Mouse (Mus musculus) B cell, adult 2 months (primary cell): Measurements from ENCODE around the gene Saysd1.

Experiments used
- DNase-seq, 2 experiments: peaks; one replicate each; pipeline ENCODE4 v3.0.0; 2022

The Saysd1 gene

DNA sequence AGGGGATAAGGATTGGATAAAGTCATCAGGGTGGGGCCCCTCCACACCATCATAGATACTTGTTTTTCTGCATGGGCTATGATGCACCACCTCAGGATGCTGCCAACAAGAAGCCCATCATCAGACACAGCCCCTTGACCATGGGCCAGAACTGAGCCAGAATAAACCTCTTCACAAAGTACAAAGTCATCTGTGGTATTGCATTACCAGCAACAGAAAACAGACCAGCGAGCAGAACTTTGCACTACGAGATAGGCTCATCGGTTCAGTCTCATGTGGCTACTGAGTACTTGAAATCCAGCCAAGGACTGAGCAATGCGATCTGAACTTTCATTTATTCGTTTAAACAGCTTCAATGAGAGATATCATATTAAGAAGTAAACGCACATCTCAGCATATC is 24.4 kb upstream of the Saysd1 start:
- DNase-seq = no peak

DNA sequence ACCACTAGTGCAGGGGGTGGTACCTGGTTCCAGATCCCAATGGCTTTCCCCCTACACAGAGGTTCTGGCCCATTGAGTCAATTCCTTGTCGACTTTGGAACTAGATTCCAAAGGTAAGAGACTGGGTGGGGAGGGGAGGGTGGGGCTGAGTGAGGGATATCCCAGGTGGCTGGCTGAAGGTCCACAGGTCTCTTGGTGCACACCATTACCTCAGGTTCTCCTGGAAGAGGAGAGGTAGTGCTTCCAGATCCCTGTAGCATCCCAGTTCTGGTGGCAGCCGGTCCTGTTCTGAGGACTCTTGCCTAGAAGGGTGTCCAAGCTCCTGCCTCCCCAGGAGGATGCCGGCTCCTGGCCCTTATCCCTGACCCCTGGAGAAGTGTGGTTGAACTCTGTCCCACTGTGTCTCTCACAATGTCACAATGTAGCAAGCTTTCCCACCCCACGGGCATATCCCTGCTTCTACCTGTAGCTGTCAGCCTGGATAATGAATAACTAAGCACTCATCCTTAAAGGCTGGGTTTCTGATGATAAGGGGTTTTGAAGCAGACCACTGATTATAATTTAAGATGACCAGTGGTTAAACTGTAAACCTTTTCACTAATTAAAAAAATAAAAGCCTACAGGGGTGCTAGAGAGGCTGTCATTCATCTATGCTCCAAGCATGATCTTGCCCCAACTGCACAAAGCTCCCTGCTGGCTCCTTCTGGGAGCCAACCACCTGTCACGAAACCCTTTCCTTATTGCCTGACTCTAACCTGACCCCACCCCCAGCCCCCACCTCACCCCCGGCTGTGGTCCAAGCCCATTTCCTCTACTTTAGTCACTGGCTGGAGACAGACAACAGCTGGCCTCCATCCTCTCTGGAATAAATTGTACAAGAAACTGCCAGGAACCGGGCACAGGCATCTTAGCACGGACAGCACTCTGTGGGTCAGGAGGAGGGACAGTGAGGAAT is 20.7 kb upstream of the Saysd1 start:
- DNase-seq = no peak

GRCm38 (mm10) chr14:20157595-20157994 is 19.3 kb upstream of the Saysd1 start:
- DNase-seq = no peak

DNA sequence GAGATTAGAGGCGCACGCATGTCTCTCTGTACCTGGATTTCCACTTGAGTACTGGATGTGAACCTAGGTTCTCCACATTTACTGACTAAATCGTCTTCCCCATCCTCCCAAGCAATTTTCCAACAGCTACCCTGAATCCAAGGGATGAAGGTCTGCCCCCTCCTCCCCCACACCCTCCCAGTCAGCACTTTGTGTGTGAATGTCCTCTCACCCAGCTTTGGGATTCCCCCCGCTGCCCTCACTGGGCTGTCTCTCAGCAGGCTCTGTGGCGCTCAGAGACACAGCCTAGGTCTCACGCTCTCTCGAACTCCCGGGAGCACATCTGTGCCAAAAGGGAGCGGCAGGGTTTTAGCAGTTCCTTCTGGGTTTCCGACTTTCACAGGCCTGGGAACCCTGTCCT is 17.4 kb upstream of the Saysd1 start:
- DNase-seq = no peak

DNA sequence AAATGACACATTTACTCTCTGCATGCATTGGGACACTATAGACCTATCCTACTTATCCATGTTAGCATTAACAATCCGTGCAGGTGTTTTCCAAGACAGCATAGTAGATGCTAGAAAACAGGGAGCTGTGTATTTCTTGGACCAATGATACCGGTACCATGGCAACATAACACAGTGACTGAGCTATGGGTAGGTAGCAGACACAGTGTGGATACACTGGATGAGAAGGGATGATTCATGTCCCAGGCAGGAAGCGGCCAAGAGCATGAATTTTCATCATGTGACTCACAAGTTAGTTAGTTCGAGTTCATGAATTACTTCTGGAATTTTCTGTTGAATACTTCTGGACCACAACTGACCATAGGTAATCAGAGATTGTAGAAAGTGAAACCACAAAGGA is 16.6 kb upstream of the Saysd1 start:
- no peak for DNase-seq

DNA sequence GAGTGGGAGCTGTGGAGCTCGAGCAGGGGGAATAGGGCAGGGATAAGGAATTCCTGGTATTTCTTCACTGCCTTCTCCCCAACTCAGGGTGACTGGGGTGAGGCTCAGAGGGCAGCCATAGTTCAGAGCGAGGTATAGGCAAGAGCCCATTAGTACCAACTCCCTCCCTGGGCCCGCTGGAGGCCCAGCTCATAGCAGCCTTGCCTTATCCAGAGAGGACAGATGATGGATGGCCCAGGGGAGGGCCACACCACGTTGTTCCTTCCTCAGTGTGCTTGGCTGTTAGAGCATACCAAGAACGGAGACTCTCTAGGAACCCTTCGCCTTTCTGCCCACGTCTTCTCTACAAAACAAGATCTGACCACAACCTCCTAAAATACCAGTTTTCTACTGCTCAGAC is 15.9 kb upstream of the Saysd1 start:
- DNase-seq = no peak

DNA sequence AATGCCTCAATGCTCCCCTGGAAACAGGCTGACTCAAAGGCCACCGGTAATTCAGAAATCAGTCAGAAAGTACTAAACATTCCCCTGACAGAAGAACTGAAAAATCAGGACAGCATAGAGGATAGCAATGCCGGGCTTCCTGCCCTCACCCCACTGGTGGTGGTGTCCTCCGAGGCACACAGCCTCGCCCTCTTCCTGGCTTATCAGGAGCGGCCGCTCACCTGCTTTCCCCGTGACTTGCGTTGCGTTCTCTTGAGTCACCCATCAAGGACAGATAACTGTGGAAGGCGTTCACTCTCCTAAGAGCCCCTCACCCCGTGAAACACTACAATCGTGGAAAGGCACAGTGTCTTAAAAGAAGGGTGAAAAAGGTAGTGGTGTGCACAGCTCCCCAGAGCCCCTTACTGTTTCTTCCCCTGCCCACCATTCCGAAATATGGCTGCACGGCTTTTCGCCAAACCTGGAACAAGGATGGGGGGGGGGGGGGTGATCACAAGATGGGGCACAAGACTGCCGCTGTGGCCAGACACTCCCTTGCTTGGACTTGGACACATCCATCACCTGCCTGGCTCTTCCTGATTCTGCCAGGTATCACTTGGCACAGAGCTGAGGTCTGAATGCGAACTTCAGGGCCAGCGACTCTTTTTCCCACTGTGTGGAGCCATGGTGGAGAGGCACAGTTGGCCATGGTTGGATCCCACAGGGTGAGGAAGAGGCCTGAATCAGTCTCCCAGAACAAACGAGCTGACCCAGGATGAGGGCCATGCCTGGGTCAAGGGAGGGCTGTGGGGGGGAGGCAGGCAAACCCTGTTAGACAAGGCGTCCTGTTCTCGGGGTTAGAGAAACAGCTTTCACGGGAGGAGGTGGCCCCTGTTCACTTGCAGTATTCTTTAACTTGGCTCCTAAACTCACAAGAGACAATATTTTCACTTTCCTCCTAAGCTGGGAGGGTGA is 11.1 kb upstream of the Saysd1 start:
- DNase-seq = no peak

DNA sequence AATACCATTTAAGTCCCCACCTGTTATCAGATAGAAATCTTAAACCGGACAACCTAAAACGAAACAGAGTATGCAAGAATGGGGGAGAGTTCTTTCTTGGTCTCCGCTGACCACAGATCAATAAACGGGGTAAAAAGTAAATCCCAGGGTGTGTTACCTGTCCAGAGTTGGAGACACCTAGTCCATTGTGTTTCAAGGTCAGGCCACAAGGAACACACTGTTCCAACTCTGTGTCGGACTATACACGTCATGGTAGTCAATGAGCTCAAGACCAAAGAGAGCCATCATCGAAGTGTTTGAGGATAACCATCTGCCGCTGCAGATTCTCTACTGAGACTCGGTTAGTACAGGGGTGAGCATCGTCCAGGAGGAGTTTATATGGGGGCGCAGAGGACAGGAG is 10.2 kb upstream of the Saysd1 start:
- no peak for DNase-seq

GRCm38 (mm10) chr14:20147854-20148253 is 9.5 kb upstream of the Saysd1 start:
- no peak for DNase-seq

DNA sequence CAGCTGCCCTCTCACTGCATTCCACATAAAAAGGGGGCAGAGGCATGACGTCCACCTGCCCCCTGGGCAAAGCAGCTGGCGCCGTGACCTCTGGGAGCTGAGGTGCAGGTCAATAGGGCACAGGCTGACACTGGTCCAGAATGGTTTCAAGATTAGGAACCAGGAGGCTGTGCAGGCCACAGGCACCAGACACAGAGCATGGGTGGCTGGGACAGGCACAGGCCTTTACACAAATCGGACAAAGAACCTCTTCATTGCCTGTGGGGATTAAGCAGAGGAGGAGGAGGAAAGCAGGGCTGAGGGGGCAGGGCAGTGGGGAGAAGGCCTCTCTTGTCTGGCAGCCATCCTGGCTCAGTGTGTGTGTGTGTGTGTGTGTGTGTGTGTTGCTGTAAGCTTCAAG is 5.8 kb upstream of the Saysd1 start:
- no peak for DNase-seq

- DNase-seq = no peak
These were observed 3.2 kb downstream of the Saysd1 start for GRCm38 (mm10) chr14:20134965-20135671.

DNA sequence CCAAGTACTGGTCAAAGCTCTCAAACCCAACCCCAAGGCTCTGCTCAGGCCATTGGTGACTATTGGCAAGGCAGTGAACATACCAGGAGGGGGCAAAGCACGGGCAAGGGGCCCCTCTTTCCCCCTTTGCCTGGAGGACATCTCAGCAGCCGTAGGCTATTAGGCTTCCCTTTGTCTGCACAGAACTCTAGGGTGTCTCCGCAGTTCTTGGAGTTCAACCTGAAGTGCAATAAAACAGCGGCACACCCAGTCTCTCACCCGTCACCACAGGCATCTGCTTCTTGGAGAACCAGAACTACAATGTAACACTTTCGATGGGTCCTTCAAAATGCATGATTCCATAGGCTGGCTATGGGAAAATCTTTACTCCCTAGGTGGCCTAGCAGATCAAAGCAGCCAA is 10.2 kb downstream of the Saysd1 start:
- no peak for DNase-seq

GRCm38 (mm10) chr14:20127406-20128087 is 10.8 kb downstream of the Saysd1 start:
- DNase-seq = no peak

DNA sequence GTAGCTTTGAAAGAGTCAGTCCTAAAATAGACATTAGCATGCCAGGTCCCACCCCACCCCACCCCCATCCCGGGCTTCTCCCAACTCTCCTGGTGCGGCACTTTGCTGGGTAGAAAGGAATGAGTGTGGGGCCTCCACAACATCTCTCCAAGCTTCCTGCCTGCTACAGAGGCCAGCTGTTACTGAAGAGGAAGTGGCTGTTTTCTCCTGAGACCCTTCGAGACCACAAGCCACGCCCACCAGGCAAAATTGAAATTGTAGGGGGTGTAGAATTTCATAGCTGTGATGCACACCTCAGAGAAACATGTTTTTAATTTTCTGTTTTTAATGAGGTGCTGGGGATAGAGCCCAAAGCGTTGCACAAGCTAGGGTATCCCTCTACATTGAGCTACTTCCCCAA is 17.5 kb downstream of the Saysd1 start:
- peak; percentile 83 to 85 for DNase-seq

DNA sequence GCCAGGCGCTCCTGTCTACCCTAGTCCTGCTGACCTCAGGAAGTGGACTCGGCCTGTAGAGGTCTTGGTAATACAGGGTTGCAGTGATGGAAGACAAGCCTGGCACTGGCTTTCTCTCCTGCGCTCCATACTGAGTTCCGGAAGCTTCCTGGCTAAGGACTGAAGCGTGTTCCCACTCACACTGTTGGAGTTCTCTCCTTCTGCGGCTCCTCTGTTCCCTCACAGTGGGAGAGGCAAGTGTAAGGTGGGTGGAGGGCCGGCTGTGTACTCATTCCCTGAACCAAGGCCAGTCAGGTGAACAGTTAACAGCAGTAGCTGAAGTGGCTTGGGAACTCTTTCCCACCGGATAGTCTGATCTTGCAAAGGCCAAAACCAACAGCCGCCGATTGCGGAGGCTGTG is 18.3 kb downstream of the Saysd1 start:
- no peak for DNase-seq

GRCm38 (mm10) chr14:20116149-20116605 is 22.2 kb downstream of the Saysd1 start:
- no peak for DNase-seq

DNA sequence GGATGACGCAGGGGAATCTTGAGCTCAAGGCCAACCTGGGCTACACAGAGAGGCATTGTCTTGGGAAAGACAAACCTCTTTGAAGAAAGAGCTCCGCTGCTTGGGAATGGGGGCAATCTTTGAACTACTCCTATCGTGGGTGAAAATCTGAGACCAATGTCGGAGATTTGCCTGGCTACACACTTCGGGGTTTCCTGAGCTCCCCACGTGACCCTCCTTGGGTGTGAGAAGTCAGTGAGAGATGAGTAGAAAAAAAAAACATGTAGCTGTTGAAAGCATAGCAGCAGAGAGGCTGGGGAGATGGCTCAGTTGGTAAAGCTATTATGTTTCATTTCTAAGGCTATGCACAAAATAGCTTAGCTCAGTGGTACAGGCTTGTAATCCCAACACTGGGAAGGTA is 23.4 kb downstream of the Saysd1 start:
- peak; percentile 41 to 57 for DNase-seq

DNA sequence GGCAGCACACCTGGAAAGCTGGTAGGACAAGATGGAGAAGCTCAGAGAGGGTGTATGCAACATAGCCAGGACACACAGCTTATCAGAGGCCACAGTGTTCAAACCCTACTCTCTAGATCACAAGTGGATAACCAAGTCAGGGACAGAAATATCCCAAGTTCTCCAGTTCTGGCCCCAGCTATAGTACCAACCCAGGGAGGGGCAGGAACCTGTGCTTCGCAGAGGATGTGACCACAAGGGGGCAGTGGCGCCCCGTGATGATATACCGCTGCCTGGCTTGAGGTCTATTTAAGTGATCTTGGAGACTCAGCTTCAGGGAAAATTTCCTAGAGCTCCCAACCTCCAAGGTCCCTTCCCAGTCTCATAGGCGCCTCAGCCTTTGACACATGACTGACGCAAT is 24.4 kb downstream of the Saysd1 start:
- peak; percentile 90 to 93 for DNase-seq

DNA sequence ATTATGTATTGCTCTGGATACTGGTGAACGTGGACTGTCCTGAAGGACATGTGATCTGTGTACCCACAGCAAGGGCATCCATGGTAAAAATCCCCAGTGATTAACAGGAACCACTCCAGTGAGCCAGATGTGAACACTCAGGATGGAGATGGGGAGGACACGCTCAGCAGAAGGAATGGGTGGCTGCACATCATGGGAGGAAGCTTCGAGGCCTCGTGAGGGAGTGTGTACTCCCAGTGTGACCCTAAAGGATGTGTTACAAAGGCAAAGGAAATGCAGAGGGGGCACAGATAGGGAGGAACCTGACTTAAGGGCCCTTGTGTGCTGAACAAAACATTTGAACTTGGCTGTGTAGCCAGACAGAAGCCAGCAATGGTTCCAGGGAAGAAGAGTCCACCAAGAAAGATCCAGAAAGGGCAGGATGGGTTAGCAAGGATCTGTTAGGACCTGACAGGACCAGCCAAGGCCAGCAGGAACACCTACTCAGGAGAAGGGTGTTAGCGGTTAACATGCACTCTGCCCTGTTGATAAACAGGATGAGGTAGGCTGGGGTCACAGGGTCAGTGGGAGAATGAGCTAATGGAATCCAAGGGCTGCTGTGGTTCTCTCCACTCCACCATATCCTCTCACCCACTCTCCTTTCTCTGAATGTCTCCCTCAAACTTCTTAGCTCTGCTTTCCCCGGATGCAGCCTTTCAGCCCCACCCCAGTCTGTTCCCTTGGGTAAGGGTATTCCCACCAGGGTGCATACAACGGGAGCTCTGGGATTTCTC is 25.0 kb downstream of the Saysd1 start:
- DNase-seq = no peak

DNA sequence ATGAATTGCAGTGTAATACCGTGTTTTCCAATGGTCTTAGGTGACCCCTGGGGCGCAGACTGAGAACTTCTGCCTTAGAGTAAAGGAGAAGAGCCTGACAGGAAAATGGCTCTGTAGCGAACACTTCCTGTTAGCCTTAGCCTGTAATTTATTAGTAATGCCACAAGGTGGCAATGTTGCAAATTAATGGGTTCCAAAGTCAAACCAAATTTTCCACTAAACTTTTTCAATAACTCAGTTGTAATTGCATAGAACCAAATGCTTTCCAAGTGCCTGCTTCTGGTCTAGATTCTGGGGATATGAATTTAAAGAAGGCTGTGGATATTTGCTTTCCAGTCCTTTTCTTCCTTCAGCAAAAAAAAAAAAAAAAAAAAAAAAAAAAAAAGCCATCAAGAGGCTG is 26.1 kb downstream of the Saysd1 start:
- DNase-seq = peak in 1 of 2 experiments; percentile 14

GRCm38 (mm10) chr14:20110945-20111344 is 27.4 kb downstream of the Saysd1 start:
- no peak for DNase-seq

- DNase-seq = no peak
These were observed 32.1 kb downstream of the Saysd1 start for GRCm38 (mm10) chr14:20106271-20106670.
